Mouse (Mus musculus): ENCODE measurements around the gene Pitpnc1.

DNA sequence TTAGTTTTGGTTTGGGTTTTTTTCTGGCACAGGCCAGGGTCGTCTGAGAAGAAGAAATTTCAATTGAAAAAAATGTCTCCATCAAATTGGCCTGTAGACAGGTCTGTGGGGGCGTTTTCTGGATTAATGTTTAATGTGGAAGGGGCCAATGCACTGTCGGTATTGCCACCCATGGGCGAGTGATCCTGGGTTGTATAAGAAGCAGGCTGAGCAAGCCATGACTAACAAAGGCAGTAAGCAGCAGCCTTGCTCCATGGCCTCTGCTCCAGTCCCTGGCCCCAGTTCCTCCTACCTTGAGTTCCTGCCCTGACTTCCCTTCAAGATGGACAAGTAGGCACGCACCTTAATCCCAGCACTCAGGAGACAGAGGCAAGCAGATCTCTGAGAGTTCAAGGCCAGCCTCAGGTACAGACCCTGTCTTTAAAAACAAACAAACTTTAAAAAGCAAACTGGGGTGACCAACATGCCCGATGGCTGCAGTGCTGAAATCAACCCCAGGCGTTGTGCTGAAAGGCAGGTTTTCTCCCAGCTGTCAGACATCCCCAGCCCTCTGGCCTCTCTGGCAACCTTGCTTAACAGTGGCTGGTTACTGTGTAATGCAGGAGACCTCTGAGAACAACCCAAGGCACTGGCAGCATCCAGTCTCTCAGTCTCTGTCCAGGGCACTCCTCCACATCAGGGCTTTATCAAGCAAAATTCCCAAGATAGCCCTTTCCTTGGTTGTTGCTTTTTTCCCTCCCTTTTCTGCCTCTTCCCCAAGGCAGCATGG is 39.1 kb downstream of the Pitpnc1 start:
- TF ChIP-seq POLR2A (IDR thresholded peaks at IDR 0.05; ENCODE audit: insufficient read length, low read depth) (no peak), E2F4 (IDR thresholded peaks at IDR 0.05; ENCODE audit: insufficient read depth) (no peak), USF1 (IDR thresholded peaks at IDR 0.05; ENCODE audit: low read depth) (no peak), MAX (IDR thresholded peaks at IDR 0.05; ENCODE audit: low read depth) (no peak), TCF12 (IDR thresholded peaks at IDR 0.05; ENCODE audit: insufficient read depth, poor library complexity, severe bottlenecking) (no peak), MYOG (IDR thresholded peaks at IDR 0.05; ENCODE audit: control insufficient read depth in 1 of 3, insufficient read depth in 1 of 3, insufficient read length in 2 of 3, low read depth in 2 of 3) (no peak), TCF3 (IDR thresholded peaks at IDR 0.05; ENCODE audit: insufficient read length, low read depth) (no peak), POLR2AphosphoS2 (IDR thresholded peaks at IDR 0.05; ENCODE audit: insufficient read length, low read depth) (no peak)
